Mouse (Mus musculus) lung, adult 2 months (tissue): Measurements from ENCODE around the gene Tlk1.

Experiments used
- CTCF ChIP-seq: fragments of 200-500 bp; IDR thresholded peaks from 2 replicates; pipeline ENCODE4 v1.5.1; 2011; ENCODE audit warnings: mild to moderate bottlenecking, low read length, control low read depth; ENCODE audit not compliant: insufficient read depth
- POLR2A ChIP-seq: fragments of 200-500 bp; IDR thresholded peaks from 2 replicates; pipeline ENCODE4 v1.6.1; 2011; ENCODE audit warnings: low read depth, mild to moderate bottlenecking, control low read depth, low read length, borderline replicate concordance; ENCODE audit errors: extremely low read depth

DNA sequence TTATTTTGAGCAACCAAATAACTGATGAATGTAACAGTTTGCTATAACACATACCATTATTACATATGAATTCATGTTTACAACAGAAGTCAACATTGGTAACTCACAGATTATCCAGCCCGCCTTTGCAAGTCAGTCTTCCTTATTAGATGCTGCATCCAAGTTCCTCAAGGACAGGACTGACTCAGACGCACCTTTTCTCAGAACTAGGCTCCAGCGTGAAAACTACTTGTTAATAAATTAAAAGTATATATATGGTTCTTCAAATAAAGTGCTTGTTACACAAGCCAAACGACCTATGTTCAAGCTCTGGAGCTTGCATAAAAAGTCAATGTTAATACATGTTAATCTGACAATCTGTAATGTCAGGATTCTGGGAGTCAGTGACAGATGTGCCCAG, 11.9 kb downstream of the Tlk1 start:
- no peak for TF ChIP-seq CTCF
- TF ChIP-seq POLR2A = no peak
